Mouse (Mus musculus) limb, embryonic 14.5 days (tissue): Measurements from ENCODE around the gene Stard13. TPM values are rescaled to one million over a fixed set of nuclear protein-coding genes. Genes with fewer than 3 reads are reported as not detected.

ENCODE experiments used
- ATAC-seq: fragments of 200-750 bp; cut with Nextera tagmentation; 2 replicates; pipeline ENCODE4 v1.8.0; 2017; ENCODE audit warnings: low read depth, moderate number of reproducible peaks, moderate TSS enrichment; ENCODE audit not compliant: low FRiP score
- DNase-seq: peaks from one replicate; pipeline ENCODE4 v3.0.0-alpha.2; 2015; ENCODE audit warnings: low spot score
- H3K27ac ChIP-seq: fragments of 300-500 bp; sonication (generic); replicated peaks from 2 replicates; pipeline ENCODE4 v1.5.1; 2014; ENCODE audit warnings: low read depth, mild to moderate bottlenecking, low read length, moderate library complexity, mixed read lengths
- H3K27me3 ChIP-seq: fragments of 300-500 bp; sonication (generic); 2 replicates; pipeline ENCODE4 v1.6.1; 2014; ENCODE audit warnings: low read length, mixed read lengths; ENCODE audit not compliant: control insufficient read depth, insufficient read depth
- H3K36me3 ChIP-seq: fragments of 300-500 bp; sonication (generic); 2 replicates; pipeline ENCODE4 v1.6.1; 2014; ENCODE audit warnings: mild to moderate bottlenecking, low read length, moderate library complexity, mixed read lengths; ENCODE audit not compliant: control insufficient read depth, insufficient read depth
- H3K4me1 ChIP-seq: fragments of 300-500 bp; sonication (generic); 2 replicates; pipeline ENCODE4 v1.6.1; 2014; ENCODE audit warnings: antibody characterized with exemption, low read length, mixed read lengths; ENCODE audit not compliant: control insufficient read depth, insufficient read depth
- H3K4me2 ChIP-seq: fragments of 300-500 bp; sonication (generic); replicated peaks from 2 replicates; pipeline ENCODE4 v1.6.1; 2014; ENCODE audit warnings: low read depth, mild to moderate bottlenecking, low read length, moderate library complexity; ENCODE audit not compliant: severe bottlenecking
- H3K4me3 ChIP-seq: fragments of 300-500 bp; sonication (generic); replicated peaks from 2 replicates; pipeline ENCODE4 v1.5.1; 2014; ENCODE audit warnings: low read length
- H3K9ac ChIP-seq: fragments of 300-500 bp; sonication (generic); 2 replicates; pipeline ENCODE4 v1.6.1; 2014; ENCODE audit warnings: mild to moderate bottlenecking, low read depth, low read length, moderate library complexity; ENCODE audit not compliant: severe bottlenecking
- H3K9me3 ChIP-seq: fragments of 300-500 bp; sonication (generic); 2 replicates; pipeline ENCODE4 v1.6.1; 2016; ENCODE audit warnings: low read length; ENCODE audit not compliant: control insufficient read depth
- POLR2A ChIP-seq: fragments of 200-500 bp; IDR thresholded peaks from 2 replicates; pipeline ENCODE4 v1.8.0; 2012; ENCODE audit warnings: inconsistent platforms, mild to moderate bottlenecking, moderate library complexity, borderline replicate concordance; ENCODE audit not compliant: insufficient read depth, insufficient read length; ENCODE audit errors: extremely low read depth
- WGBS: fragments of 180-500 bp; shearing (Covaris S2); extraction: QIAGEN DNeasy Blood & Tissue Kit; methylation state at CpG from one replicate; pipeline ENCODE4 v1.1.7; 2014; 5-methylcytosine and 5-hydroxymethylcytosine counted together
- polyA plus RNA-seq, 2 experiments: library from polyadenylated mRNA; depleted of rRNA in 1 of 2; stranded (reverse) in 1 of 2; unstranded in 1 of 2; fragments of >200 nt; fragmentation: Nextera tagmentation in 1 of 2; extraction: Ambion mirVana in 1 of 2; gene quantifications; 2 replicates each; pipeline versions ENCODE4 v1.2.1 to v1.2.3; 2012 to 2014

Gene Stard13
- polyA plus RNA-seq, 2 experiments = 9.0 to 17.5 TPM

GRCm38 (mm10) chr5:151154780-151155179 lies 78.9 kb downstream of the Stard13 start:
- TF ChIP-seq POLR2A = no peak
- Histone ChIP-seq H3K9ac (no peak overlapping the region), H3K27me3 (no peaks in the 10 kb centered on the region), H3K4me1 (no peaks in the 10 kb centered on the region), H3K9me3 (no peaks in the 10 kb centered on the region), H3K27ac (no peak overlapping the region), H3K4me3 (no peak overlapping the region), H3K4me2 (no peak overlapping the region), H3K36me3 (no peaks in the 10 kb centered on the region)
- WGBS = 32% methylated on average over 3 of the region's 3 CpGs
- ATAC-seq (peak; percentile 63; the same call in 1 of the 2 replicates), DNase-seq (peak; percentile 58)

DNA sequence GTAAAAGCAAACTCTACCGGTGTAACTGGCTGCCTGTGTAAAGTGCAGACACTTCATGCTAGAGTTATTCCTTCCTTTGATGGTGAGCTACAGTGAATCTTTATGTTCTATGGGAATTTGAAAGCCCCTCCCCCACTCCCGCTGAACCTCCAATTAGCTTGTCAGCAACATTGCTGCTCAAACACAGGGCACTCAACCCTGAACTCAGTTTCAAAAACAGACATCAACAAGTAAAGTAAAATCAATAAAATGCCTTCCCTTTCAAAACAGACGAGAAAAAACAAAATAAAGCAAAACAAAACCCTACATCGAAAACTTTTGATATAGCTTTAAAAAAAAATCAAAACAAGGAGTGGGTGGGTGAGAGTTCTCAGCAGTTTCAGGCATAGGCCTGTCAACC lies 79.6 kb downstream of the Stard13 start:
- H3K4me2 ChIP-seq = no peak overlapping the region
- DNase-seq = no peak
- WGBS = 63% methylated on average over 4 of the region's 4 CpGs
- no peak overlapping the region for H3K9ac ChIP-seq
- no peak for TF ChIP-seq POLR2A
- H3K9me3 ChIP-seq = no peaks in the 10 kb centered on the region
- H3K4me1 ChIP-seq = peaks cover 2% of the 10 kb centered on the region; the same call in 1 of the 2 replicates
- no peak overlapping the region for H3K27ac ChIP-seq
- H3K4me3 ChIP-seq = no peak overlapping the region
- no peaks in the 10 kb centered on the region for H3K27me3 ChIP-seq
- no peak for ATAC-seq
- no peaks in the 10 kb centered on the region for H3K36me3 ChIP-seq

GRCm38 (mm10) chr5:151151549-151151948 lies 82.1 kb downstream of the Stard13 start:
- no peak for DNase-seq
- Histone ChIP-seq H3K9me3 (no peaks in the 10 kb centered on the region), H3K4me3 (no peak overlapping the region), H3K4me2 (no peak overlapping the region), H3K9ac (no peak overlapping the region), H3K27ac (no peak overlapping the region), H3K27me3 (no peaks in the 10 kb centered on the region), H3K36me3 (no peaks in the 10 kb centered on the region), H3K4me1 (peaks cover 3% of the 10 kb centered on the region; the same call in 1 of the 2 replicates)
- no peak for TF ChIP-seq POLR2A
- ATAC-seq = no peak
- WGBS = 83% methylated on average over 9 of the region's 9 CpGs

DNA sequence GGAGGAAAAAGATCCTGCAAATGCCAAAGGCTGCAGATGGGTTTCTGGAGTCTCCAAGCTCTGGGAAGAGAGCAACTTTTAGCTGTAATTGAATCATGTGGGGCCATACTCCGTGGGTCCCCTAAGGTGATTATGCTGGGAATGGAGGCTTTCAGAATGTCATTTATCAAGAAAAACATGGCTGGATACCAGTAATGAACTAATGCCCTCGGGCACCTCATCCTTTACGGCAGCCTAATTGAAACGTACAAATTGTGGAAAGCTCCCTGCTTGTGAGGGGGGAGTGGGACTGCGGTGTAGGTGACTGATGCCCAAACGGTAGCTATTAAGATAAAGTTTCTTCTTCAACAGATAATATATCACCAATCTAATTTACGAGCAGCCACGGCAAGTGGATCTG lies 84.1 kb downstream of the Stard13 start:
- TF ChIP-seq POLR2A = no peak
- ATAC-seq (no peak), DNase-seq (no peak)
- Histone ChIP-seq H3K36me3 (no peaks in the 10 kb centered on the region), H3K4me2 (no peak overlapping the region), H3K4me3 (no peak overlapping the region), H3K9ac (no peak overlapping the region), H3K27me3 (no peaks in the 10 kb centered on the region), H3K4me1 (peaks cover 3% of the 10 kb centered on the region; the same call in 1 of the 2 replicates), H3K9me3 (no peaks in the 10 kb centered on the region), H3K27ac (no peak overlapping the region)
- WGBS = 10% methylated on average over 8 of the region's 8 CpGs

DNA sequence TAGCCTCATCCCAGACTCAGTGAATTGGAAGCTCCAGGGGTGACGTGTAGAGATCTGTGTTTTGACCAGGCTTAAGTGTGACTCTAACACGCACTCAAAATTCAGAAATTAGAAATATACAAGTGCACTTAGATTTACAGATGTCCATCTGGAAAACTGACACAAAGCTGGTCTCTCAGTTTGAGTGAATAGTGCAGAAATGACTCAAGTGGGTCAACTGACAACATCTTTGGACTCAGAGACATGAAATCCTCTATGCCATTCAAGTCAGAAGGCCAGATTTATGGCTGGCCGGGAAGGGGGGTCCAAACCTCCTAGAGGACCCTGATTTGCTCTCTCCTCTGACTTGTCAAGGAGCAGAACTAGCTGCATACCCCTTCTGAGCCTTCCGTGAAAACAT lies 85.6 kb downstream of the Stard13 start:
- Histone ChIP-seq H3K4me2 (no peak overlapping the region), H3K4me3 (no peak overlapping the region), H3K4me1 (peaks cover 14% of the 10 kb centered on the region), H3K27me3 (no peaks in the 10 kb centered on the region), H3K36me3 (no peaks in the 10 kb centered on the region), H3K9me3 (no peaks in the 10 kb centered on the region), H3K9ac (no peak overlapping the region), H3K27ac (no peak overlapping the region)
- DNase-seq (no peak), ATAC-seq (no peak)
- 89% methylated on average over 4 of the region's 4 CpGs for WGBS
- no peak for TF ChIP-seq POLR2A

DNA sequence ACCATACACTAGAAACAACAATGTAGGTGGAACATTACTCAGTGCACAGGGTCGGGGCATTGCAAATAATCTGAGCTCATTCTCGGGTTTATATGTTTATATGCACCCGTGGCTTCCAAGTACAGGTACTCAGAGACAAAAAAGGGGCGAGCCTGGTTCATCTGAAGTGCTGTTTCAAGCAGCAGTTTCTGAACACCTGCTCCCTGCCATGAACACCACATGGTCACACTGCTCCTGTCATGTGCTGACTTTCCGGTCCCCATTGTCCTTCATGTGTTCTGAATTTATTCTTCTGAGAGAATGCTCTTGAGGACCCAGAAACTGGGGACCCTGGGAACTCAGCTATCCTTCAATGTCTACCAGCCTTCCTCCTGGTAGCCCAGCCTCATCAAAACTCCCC lies 87.8 kb downstream of the Stard13 start:
- Histone ChIP-seq H3K4me1 (peaks cover 30% of the 10 kb centered on the region), H3K36me3 (no peaks in the 10 kb centered on the region), H3K4me3 (no peak overlapping the region), H3K9ac (no peak overlapping the region), H3K4me2 (no peak overlapping the region), H3K27me3 (no peaks in the 10 kb centered on the region), H3K27ac (no peak overlapping the region), H3K9me3 (no peaks in the 10 kb centered on the region)
- TF ChIP-seq POLR2A = no peak
- 72% methylated on average over 5 of the region's 5 CpGs for WGBS
- ATAC-seq (no peak), DNase-seq (no peak)
